Mouse (Mus musculus) lung, adult 2 months (tissue): Measurements from ENCODE around the gene Noc4l.

ENCODE experiments used
- CTCF ChIP-seq: fragments of 200-500 bp; IDR thresholded peaks from 2 replicates; pipeline ENCODE4 v1.5.1; 2011; ENCODE audit warnings: mild to moderate bottlenecking, low read length, control low read depth; ENCODE audit not compliant: insufficient read depth
- POLR2A ChIP-seq: fragments of 200-500 bp; IDR thresholded peaks from 2 replicates; pipeline ENCODE4 v1.6.1; 2011; ENCODE audit warnings: low read depth, mild to moderate bottlenecking, control low read depth, low read length, borderline replicate concordance; ENCODE audit errors: extremely low read depth

DNA sequence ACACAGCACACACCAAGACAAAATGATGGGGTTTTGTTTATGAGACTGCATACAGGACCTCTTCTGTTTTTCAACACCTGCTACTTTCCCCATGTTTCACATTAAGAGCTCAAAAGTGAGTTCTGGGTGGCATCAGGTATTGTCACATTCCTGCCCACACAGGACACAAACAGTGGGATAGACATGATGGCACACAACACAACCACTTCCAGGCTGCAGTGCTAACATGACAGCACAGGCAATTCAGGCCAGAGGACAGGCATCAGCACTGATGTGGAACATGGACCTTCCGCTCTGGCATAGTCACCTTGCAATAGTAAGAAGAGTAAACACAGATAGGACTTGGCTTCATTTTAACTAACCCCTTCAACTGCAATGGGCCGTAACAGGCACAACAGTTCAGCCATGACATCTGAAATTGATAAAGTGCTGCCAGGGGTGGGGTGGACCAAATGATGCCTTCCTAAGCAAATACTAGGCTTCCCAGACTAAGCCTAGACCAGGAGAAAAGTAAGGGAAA is 11.6 kb upstream of the Noc4l start:
- TF ChIP-seq POLR2A (no peak), CTCF (no peak)
